Mouse (Mus musculus): ENCODE results near the gene Krtap17-1. TPM values are rescaled to one million over a fixed set of nuclear protein-coding genes. Genes with fewer than 3 reads are reported as not detected.

Krtap17-1 gene
- total and polyA plus RNA-seq, 2 experiments from 2014 or later = 1.8 to 2.6 TPM

GRCm38 (mm10) chr11:100010682-100011081 is 16.9 kb upstream of the Krtap17-1 start:
- no peak for TF ChIP-seq CTCF (IDR thresholded peaks at IDR 0.05; ENCODE audit: low read depth)
- DNase-seq (ENCODE audit: low spot score) = no peak
- Histone ChIP-seq H3K9ac (replicated peaks; ENCODE audit: low read length) (no peak overlapping the region), H3K27ac (no peak overlapping the region), H3K9me3 (ENCODE audit: low read length) (no peaks in the 10 kb centered on the region), H3K36me3 (ENCODE audit: insufficient read depth, low read length) (no peaks in the 10 kb centered on the region), H3K27me3 (ENCODE audit: insufficient read depth, low read length) (no peaks in the 10 kb centered on the region), H3K4me3 (ENCODE audit: low read length) (no peak overlapping the region), H3K4me1 (ENCODE audit: insufficient read depth, low read length) (no peaks in the 10 kb centered on the region), H3K4me2 (ENCODE audit: low read depth, low read length) (no peak overlapping the region)
- ATAC-seq = no peak
- WGBS = 84% methylated on average over 5 of the region's 5 CpGs

DNA sequence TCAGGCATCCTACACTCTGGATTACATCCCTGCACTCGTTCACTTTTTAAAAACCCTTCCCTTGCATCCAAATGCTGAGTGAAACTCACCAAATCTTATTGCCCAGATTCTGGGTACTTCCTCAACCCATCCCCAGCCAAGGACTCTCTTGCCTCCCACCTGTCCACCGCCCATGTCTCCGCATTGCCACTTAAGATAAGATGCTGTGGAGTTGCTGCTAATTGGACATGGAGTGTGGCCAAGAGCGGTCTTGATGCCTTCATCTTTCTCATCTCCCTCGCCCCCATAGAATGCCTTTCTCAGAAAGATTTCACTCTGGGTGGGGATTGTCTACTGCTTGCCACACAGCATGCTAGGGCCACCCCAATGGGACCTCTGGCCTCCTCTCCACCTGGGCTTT is 14.5 kb upstream of the Krtap17-1 start:
- ATAC-seq (no peak), DNase-seq (ENCODE audit: low spot score) (no peak)
- no peaks in the 10 kb centered on the region for H3K36me3 ChIP-seq (ENCODE audit: insufficient read depth, low read length)
- H3K9ac ChIP-seq (replicated peaks; ENCODE audit: low read length) = no peak overlapping the region
- no peaks in the 10 kb centered on the region for H3K4me1 ChIP-seq (ENCODE audit: insufficient read depth, low read length)
- no peaks in the 10 kb centered on the region for H3K27me3 ChIP-seq (ENCODE audit: insufficient read depth, low read length)
- H3K27ac ChIP-seq = no peak overlapping the region
- H3K9me3 ChIP-seq (ENCODE audit: low read length) = no peaks in the 10 kb centered on the region
- TF ChIP-seq CTCF (IDR thresholded peaks at IDR 0.05; ENCODE audit: low read depth) = no peak
- no peak overlapping the region for H3K4me2 ChIP-seq (ENCODE audit: low read depth, low read length)
- H3K4me3 ChIP-seq (ENCODE audit: low read length) = no peak overlapping the region
- WGBS = 81% methylated on average over 5 of the region's 5 CpGs

DNA sequence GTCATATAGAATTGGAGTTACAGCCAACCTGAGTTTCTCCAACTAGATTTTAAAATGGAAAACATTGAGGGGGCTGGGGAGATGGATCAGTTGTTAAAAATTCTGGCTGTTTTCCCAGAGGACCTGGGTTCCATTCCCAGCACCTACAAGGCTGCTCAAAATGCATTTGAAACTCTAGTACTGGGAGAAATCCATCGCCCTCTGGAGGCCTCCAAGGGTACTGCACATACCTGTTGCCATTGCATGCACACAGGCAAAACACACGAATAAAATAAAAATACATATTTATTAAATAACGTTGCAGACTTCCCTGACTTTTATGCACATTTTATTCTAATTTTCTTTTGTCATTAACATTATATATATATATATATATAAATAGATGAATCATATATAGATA is 12.8 kb upstream of the Krtap17-1 start:
- ATAC-seq (no peak), DNase-seq (ENCODE audit: low spot score) (no peak)
- Histone ChIP-seq H3K4me2 (ENCODE audit: low read depth, low read length) (no peak overlapping the region), H3K4me1 (ENCODE audit: insufficient read depth, low read length) (no peaks in the 10 kb centered on the region), H3K9me3 (ENCODE audit: low read length) (0 out of 2 replicates have a peak, but pooled peaks cover 1% of the 10 kb centered on the region), H3K27ac (no peak overlapping the region), H3K36me3 (ENCODE audit: insufficient read depth, low read length) (no peaks in the 10 kb centered on the region), H3K27me3 (ENCODE audit: insufficient read depth, low read length) (no peaks in the 10 kb centered on the region), H3K4me3 (ENCODE audit: low read length) (no peak overlapping the region), H3K9ac (replicated peaks; ENCODE audit: low read length) (no peak overlapping the region)
- TF ChIP-seq CTCF (IDR thresholded peaks at IDR 0.05; ENCODE audit: low read depth) = peak; percentile 46
- WGBS = 57% methylated on average over 3 of the region's 3 CpGs

DNA sequence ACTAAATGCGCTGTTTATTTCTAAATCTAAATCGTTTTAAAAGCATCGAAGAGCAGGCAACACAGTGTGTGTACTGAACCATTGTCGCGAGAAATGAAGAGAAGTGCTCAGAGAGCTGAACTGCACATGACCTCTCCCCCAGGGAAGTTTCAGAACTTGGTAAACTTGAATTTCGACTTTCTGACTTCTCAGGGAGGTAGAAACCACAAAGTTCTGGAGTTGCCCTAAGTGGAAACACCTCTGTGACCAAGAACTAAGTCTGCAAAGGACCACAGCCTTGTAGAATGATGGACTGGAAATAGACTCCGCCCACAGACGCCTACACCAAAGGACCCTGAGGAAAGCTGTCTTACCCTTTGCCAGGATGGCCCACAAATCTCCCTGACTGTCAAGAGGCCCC is 12.1 kb upstream of the Krtap17-1 start:
- Histone ChIP-seq H3K9me3 (ENCODE audit: low read length) (0 out of 2 replicates have a peak, but pooled peaks cover 3% of the 10 kb centered on the region), H3K27ac (no peak overlapping the region), H3K4me2 (ENCODE audit: low read depth, low read length) (no peak overlapping the region), H3K36me3 (ENCODE audit: insufficient read depth, low read length) (no peaks in the 10 kb centered on the region), H3K9ac (replicated peaks; ENCODE audit: low read length) (no peak overlapping the region), H3K4me1 (ENCODE audit: insufficient read depth, low read length) (no peaks in the 10 kb centered on the region), H3K4me3 (ENCODE audit: low read length) (no peak overlapping the region), H3K27me3 (ENCODE audit: insufficient read depth, low read length) (no peaks in the 10 kb centered on the region)
- no peak for TF ChIP-seq CTCF (IDR thresholded peaks at IDR 0.05; ENCODE audit: low read depth)
- WGBS = 89% methylated on average over 8 of the region's 8 CpGs
- DNase-seq (ENCODE audit: low spot score) = no peak
- ATAC-seq = no peak

DNA sequence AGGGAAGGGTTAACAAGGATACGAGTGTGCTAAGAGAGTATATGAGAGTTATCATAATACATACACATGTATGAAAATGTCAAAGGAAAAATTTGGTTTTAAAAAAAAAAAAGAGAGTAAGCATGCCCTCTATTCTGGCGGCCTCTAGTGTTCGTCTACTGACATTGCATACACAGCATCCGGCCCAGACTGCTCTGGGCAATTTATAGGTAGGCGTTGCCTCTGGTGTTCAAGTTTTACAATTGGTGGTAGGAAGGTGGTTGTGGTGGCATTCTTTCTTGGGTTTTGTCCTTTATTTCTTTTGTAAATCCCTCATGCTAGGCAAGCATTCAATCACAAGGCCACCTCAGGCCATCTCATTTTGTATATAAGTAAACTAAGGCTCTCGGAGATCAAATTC is 11.1 kb upstream of the Krtap17-1 start:
- H3K4me2 ChIP-seq (ENCODE audit: low read depth, low read length) = no peak overlapping the region
- 0 out of 2 replicates have a peak, but pooled peaks cover 3% of the 10 kb centered on the region for H3K9me3 ChIP-seq (ENCODE audit: low read length)
- ATAC-seq (no peak), DNase-seq (ENCODE audit: low spot score) (peak; percentile 62)
- H3K36me3 ChIP-seq (ENCODE audit: insufficient read depth, low read length) = no peaks in the 10 kb centered on the region
- 25% methylated on average over 6 of the region's 6 CpGs for WGBS
- no peaks in the 10 kb centered on the region for H3K27me3 ChIP-seq (ENCODE audit: insufficient read depth, low read length)
- peak; percentile 85 for TF ChIP-seq CTCF (IDR thresholded peaks at IDR 0.05; ENCODE audit: low read depth)
- no peak overlapping the region for H3K4me3 ChIP-seq (ENCODE audit: low read length)
- no peak overlapping the region for H3K9ac ChIP-seq (replicated peaks; ENCODE audit: low read length)
- H3K4me1 ChIP-seq (ENCODE audit: insufficient read depth, low read length) = no peaks in the 10 kb centered on the region
- H3K27ac ChIP-seq = no peak overlapping the region

DNA sequence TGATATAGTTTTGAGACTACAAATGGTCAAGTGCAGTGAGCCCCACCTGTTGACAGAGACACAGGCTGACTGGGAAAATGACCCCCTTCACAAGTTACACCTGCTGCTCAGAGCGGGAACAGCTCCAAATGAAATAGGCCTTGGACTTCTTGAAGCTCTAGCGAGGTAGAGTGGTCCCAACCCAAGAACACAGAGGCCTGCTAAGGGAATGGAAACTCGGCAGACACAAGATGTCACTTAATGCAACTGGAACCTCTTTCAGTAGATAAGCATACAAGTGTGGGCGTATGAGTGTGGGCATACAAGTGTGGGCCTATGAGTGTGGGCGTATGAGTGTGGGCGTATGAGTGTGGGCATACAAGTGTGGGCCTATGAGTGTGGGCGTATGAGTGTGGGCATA is 5.3 kb upstream of the Krtap17-1 start:
- H3K36me3 ChIP-seq (ENCODE audit: insufficient read depth, low read length) = no peaks in the 10 kb centered on the region
- H3K27ac ChIP-seq = no peak overlapping the region
- no peaks in the 10 kb centered on the region for H3K4me1 ChIP-seq (ENCODE audit: insufficient read depth, low read length)
- no peak overlapping the region for H3K4me3 ChIP-seq (ENCODE audit: low read length)
- no peak overlapping the region for H3K9ac ChIP-seq (replicated peaks; ENCODE audit: low read length)
- no peak for ATAC-seq
- no peak for TF ChIP-seq CTCF (IDR thresholded peaks at IDR 0.05; ENCODE audit: low read depth)
- no peak for DNase-seq (ENCODE audit: low spot score)
- 95% methylated on average over 7 of the region's 7 CpGs for WGBS
- H3K27me3 ChIP-seq (ENCODE audit: insufficient read depth, low read length) = no peaks in the 10 kb centered on the region
- H3K4me2 ChIP-seq (ENCODE audit: low read depth, low read length) = no peak overlapping the region
- 0 out of 2 replicates have a peak, but pooled peaks cover 3% of the 10 kb centered on the region for H3K9me3 ChIP-seq (ENCODE audit: low read length)

DNA sequence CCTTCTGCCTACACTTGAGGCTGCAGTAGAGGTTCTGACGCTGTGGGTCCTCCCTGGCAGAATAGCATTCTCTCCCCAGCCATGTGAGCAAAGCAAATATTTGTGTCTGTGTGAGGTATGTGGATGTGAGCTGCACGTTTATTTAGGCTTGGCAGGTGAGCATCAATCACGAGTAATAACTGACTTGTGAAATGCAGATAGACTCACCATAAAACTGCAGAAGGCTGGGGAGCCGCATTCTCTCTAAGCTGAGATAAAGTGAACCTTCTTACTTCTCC is 529 bp upstream of the Krtap17-1 start:
- 59% methylated on average over 4 of the region's 4 CpGs for WGBS

More for the DNA sequence above, 529 bp upstream of the Krtap17-1 start:
- H3K4me2 ChIP-seq (ENCODE audit: low read depth, low read length) = no peak overlapping the region
- DNase-seq (ENCODE audit: low spot score) (no peak), ATAC-seq (no peak)
- no peak overlapping the region for H3K9ac ChIP-seq (replicated peaks; ENCODE audit: low read length)
- no peak overlapping the region for H3K4me3 ChIP-seq (ENCODE audit: low read length)
- H3K36me3 ChIP-seq (ENCODE audit: insufficient read depth, low read length) = no peaks in the 10 kb centered on the region
- no peaks in the 10 kb centered on the region for H3K9me3 ChIP-seq (ENCODE audit: low read length)
- H3K27me3 ChIP-seq (ENCODE audit: insufficient read depth, low read length) = no peaks in the 10 kb centered on the region
- no peak overlapping the region for H3K27ac ChIP-seq
- no peaks in the 10 kb centered on the region for H3K4me1 ChIP-seq (ENCODE audit: insufficient read depth, low read length)
- no peak for TF ChIP-seq CTCF (IDR thresholded peaks at IDR 0.05; ENCODE audit: low read depth)
